Mouse (Mus musculus) embryo, embryonic 10 days (tissue): ENCODE measurements around the gene Sema5a.

ENCODE experiments used
- DNase-seq: peaks from one replicate; pipeline ENCODE4 v3.0.0-alpha.2; 2015; ENCODE audit warnings: low spot score

The Sema5a gene

GRCm38 (mm10) chr15:32254806-32255205 is 10.2 kb downstream of the Sema5a start:
- no peak for DNase-seq

GRCm38 (mm10) chr15:32257340-32257739 is 12.7 kb downstream of the Sema5a start:
- DNase-seq, result no peak

- peak; percentile 33 for DNase-seq
Measured at GRCm38 (mm10) chr15:32257886-32258319, 13.3 kb downstream of the Sema5a start.

- DNase-seq, result no peak
Measured at GRCm38 (mm10) chr15:32259362-32260096, 14.9 kb downstream of the Sema5a start.

GRCm38 (mm10) chr15:32260942-32261341 is 16.3 kb downstream of the Sema5a start:
- peak; percentile 71 for DNase-seq

GRCm38 (mm10) chr15:32263651-32264050 is 19.0 kb downstream of the Sema5a start:
- no peak for DNase-seq

- no peak for DNase-seq
Measured at GRCm38 (mm10) chr15:32264822-32265377, 20.3 kb downstream of the Sema5a start.

- no peak for DNase-seq
Measured at GRCm38 (mm10) chr15:32265378-32265934, 20.8 kb downstream of the Sema5a start.

GRCm38 (mm10) chr15:32266122-32266820 is 21.7 kb downstream of the Sema5a start:
- peak; percentile 45 for DNase-seq

GRCm38 (mm10) chr15:32270106-32270505 is 25.5 kb downstream of the Sema5a start:
- DNase-seq, result no peak

GRCm38 (mm10) chr15:32273925-32274324 is 29.3 kb downstream of the Sema5a start:
- no peak for DNase-seq

- DNase-seq, result no peak
Measured at GRCm38 (mm10) chr15:32275020-32275419, 30.4 kb downstream of the Sema5a start.

- peak; percentile 14 for DNase-seq
Measured at GRCm38 (mm10) chr15:32278600-32278999, 34.0 kb downstream of the Sema5a start.

- no peak for DNase-seq
Measured at GRCm38 (mm10) chr15:32281374-32281773, 36.8 kb downstream of the Sema5a start.

GRCm38 (mm10) chr15:32284688-32285087 is 40.1 kb downstream of the Sema5a start:
- no peak for DNase-seq

GRCm38 (mm10) chr15:32286296-32286695 is 41.7 kb downstream of the Sema5a start:
- no peak for DNase-seq

GRCm38 (mm10) chr15:32288480-32288879 is 43.9 kb downstream of the Sema5a start:
- DNase-seq, result peak; percentile 11

GRCm38 (mm10) chr15:32291000-32291399 is 46.4 kb downstream of the Sema5a start:
- no peak for DNase-seq

- DNase-seq, result no peak
Measured at GRCm38 (mm10) chr15:32296523-32296922, 51.9 kb downstream of the Sema5a start.

GRCm38 (mm10) chr15:32297266-32297665 is 52.7 kb downstream of the Sema5a start:
- no peak for DNase-seq

GRCm38 (mm10) chr15:32298525-32298924 is 53.9 kb downstream of the Sema5a start:
- no peak for DNase-seq

GRCm38 (mm10) chr15:32300991-32301390 is 56.4 kb downstream of the Sema5a start:
- no peak for DNase-seq
